Mouse (Mus musculus) right cerebral cortex, postnatal 25 days (tissue): ENCODE data around the gene Sema4c.

Experiments
- DNase-seq: peaks from one replicate; pipeline ENCODE4 v3.0.0; 2022

Gene Sema4c

DNA sequence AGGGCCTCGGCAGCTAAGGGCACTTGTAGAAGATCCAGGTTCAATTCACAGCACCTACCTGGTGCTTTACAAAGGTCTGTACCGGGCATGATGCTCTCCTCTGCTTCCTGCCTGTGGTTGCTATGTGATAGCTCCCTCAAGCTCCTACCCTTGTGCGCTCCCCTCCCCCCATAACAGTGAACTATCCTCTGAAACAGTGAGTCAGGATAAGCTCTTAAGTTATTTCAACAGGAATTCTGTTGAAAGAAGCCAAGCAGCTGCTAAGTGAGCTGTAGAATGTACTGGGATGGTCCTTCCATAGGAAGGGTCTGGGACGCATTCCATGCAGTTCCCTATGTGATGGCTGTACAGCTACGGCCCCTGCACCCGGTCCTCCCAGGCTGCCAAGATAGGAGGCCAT is 24.6 kb downstream of the Sema4c start:
- no peak for DNase-seq

DNA sequence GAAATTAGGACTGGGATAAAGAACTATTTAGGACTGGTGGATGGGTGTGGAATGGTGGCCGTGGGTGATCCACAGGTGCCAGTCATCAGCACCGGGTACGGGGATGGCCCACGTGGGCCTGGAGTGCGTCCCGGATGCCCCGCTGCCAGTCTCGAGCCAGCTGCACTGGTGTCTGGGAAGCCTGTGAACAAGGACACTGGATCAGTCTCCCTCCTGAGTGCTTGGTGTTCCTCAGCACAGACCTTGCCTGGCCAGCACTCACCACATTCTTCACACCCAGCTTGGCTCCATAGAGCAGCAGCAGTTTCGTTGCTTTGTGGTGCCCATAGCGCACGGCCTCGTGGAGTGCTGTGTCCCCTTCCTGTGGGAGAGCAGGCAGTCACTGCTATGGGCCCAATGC is 26.7 kb downstream of the Sema4c start:
- DNase-seq = no peak

DNA sequence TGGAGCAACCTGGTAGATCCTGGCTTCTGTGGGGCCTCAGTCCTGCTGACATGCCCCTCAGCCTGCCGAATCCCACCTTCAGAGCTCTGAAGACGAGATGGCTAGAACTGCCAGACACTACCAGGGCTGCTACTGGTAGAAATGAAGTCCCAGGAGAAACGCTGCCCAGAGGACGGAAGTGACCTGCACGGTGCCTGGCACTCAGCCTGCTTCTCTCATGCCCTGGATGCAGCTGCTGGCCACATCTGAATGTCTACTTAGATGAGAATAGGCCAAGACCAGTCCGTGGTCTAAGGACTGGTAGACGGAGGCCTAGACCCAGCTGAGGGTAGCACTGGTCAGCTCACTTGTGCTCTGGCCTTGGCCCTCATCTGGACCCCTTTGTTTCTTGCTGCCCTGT is 27.2 kb downstream of the Sema4c start:
- DNase-seq = no peak

- no peak for DNase-seq
Measured at GRCm38 (mm10) chr1:36530485-36530884, 27.7 kb downstream of the Sema4c start.

DNA sequence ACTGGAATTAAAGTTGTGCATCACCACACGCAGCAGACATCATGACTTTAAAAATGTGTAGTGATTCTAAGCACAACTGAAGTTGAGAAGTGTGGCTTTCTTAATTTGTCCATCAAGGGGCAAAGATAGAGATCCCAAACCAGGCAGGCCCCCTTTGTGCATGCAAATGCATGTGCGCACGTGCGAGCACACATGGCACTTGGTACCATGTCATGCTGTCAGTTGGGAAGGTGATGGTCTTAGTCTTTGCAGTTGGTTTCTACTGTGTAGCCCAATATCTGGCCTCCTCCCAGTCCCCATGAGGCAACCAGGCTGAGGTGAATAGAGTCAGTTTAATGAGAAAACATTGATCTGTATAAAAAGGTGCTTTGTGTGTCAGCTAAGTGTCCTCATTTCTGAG is 28.3 kb downstream of the Sema4c start:
- no peak for DNase-seq

GRCm38 (mm10) chr1:36529274-36529673 is 28.9 kb downstream of the Sema4c start:
- DNase-seq = no peak

GRCm38 (mm10) chr1:36528351-36528750 is 29.8 kb downstream of the Sema4c start:
- no peak for DNase-seq

DNA sequence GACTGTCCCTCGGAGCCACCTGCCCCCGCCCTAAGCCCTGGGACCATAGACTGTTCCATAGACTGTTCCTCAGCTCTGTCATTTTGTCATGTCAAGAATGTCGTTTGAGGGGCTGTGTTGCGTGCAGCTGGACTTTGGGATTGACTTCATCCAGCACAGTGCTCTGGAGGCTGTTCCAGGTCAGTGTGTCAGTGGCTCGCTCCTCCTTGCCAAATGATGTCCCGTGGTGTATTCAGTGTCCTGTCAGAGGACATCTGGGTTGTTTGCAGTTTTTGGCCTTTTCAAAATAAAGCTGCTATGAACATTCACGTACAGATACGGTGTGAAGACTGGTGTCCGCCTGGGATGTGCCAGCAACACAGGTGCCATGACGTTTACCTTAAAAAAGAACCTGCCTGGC is 31.2 kb downstream of the Sema4c start:
- no peak for DNase-seq

DNA sequence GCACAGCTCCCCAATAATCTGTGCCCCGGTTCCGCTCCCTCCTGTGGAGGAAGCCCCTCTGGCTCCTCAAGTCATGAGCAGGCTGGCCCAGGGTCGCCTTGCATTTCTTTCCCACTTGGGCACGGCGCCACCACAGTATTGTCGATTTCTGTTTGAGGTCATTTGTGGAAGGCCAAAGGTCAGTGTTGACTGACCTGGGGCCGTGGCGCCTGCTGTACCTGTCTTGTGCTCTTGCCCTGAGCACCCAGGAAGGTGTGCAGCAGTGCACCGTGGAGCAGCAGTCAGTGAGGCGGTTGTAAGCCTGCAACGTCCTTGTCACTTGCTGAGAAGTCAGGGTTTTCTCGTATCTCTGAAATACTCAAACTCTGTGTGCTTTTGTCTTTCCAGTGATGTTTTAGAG is 32.4 kb downstream of the Sema4c start:
- no peak for DNase-seq

DNA sequence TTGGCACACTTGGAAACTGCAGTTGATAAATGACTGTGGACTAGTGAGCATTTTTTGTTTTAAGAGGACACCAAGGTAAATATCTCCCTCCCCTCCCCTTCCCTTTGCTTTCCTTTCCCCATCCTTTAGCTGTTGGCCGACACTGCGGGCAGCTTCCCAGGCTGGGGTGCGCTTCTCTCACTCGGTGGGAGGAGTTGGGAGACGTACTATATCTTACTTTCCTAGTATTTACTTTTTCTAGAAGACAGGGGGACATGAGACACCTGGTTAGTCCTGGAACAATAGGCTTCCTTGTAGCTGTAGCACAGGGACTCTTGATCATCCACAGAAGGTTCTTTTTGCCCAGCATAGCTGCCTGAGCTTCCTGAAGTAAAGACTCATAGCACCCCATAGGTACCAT is 34.1 kb downstream of the Sema4c start:
- DNase-seq = no peak

DNA sequence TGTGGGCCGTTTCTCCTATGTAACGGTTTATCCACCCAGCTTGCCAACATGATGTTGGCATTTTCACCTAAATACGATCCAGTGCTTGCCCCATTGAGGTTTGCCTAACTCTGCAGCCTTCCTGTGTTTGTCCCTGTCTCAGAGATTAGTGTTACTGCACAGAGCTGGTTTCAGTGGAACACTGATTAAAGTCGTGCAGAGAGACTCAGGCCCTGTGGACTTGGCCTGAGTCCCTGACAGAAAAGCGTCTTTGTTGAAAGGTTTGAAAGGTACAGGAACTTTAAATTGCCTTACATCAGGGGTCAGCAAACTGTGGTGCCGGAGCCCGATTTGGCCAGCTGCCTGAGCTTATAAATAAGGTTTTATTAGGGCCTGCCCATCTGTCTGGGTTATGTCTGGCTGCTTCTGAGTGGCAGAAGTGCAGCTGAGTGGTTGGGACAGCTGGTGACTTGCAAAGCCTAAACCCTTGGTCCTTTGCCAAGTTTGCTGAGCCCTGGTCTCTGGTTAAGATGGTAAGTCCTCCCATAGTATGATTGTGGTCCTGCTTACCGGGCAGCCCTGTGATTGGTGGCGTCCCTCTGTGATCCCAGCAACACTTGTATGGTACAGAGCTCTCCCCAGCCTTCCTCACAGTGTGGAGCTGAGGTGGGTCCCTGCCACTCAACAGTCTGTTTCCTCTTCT is 34.7 kb downstream of the Sema4c start:
- DNase-seq = no peak

DNA sequence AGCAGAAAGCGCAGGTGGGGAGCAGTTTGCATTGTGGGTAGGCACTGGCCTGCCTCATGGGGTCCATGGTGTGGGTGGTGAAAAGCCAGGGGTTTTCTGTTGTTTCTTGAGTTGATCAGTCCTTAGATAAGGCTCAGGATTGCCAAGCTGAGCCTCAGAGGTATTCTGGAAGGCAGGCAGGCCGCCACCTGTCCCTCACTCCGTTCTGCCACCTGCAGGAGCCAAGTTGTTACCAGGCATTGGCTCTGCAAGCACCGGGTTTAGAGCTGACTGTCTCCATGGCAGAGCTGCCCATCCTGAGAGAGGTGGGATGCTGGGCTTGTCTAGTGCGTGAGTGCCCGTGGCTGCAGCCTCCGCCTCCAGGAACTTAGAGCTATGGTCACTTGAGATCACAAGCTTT is 35.9 kb downstream of the Sema4c start:
- no peak for DNase-seq

DNA sequence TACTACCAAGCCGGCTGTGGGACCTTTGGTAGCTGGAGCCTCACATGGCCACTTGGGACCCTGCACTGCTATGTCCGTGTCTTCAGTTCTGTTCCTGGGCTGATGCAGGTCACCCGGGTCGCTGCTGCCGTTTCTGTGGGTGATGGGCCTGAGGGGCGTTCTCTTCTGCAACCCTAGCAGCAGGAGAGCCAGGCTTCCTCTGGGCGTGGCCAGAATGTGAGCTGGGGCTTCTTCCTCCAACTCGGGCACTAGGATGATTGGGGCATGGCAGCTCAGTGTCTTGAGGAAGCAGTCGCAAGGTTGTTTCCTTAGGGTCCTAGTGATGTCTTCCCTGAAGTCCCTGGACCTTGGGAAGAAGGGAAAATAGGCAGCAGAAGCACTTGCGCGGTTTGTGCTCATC is 38.5 kb downstream of the Sema4c start:
- no peak for DNase-seq

GRCm38 (mm10) chr1:36518259-36518658 is 39.9 kb downstream of the Sema4c start:
- no peak for DNase-seq

GRCm38 (mm10) chr1:36513718-36514117 is 44.4 kb downstream of the Sema4c start:
- no peak for DNase-seq

DNA sequence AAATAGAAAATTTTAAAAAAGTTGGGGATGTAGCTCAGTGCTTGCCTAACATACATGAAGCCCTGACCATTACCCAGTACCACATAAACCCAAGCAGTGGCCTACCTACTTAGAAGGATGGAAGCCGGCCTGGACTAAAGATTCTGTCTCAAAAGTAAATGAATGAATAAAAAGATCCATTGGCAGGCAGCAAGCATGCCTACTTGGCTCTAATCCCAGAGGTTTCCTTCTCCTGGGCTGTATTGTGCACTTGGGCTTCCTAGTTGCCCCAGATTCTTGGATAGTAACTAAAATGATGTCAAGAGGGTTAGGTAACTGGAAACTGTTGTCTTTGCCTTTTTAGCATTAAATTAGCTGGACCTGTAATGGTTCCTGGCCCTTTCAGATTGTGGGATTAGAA is 44.8 kb downstream of the Sema4c start:
- no peak for DNase-seq

- no peak for DNase-seq
Measured at GRCm38 (mm10) chr1:36512966-36513280, 45.2 kb downstream of the Sema4c start.

DNA sequence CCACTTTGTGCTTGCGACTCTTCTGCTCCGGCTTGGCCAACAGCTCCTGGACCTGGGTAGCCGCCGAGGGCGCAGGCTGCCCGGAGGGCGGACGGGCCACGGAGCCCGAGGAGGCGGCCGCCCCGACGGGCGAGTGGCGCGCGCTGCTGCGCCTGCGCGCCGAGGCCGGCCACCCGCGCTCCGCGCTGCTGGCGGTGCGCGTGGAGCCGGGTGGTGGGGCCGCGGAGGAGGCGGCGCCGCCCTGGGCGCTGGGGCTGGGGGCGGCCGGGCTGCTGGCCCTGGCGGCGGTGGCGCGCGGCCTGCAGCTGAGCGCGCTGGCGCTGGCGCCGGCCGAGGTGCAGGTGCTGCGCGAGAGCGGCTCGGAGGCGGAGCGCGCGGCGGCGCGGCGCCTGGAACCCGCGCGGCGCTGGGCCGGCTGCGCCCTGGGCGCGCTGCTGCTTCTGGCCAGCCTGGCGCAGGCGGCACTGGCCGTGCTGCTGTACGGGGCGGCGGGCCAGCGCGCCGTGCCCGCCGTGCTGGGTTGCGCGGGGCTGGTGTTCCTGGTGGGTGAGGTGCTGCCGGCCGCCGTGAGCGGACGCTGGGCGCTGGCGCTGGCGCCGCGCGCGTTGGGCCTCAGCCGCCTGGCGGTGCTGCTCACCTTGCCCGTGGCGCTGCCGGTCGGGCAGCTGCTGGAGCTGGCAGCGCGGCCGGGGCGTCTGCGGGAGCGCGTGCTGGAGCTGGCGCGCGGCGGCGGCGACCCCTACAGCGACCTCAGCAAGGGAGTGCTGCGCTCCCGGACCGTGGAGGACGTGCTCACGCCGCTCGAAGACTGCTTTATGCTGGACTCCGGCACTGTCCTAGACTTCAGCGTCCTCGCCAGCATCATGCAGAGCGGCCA is 45.8 kb downstream of the Sema4c start:
- DNase-seq = peak; percentile 79

DNA sequence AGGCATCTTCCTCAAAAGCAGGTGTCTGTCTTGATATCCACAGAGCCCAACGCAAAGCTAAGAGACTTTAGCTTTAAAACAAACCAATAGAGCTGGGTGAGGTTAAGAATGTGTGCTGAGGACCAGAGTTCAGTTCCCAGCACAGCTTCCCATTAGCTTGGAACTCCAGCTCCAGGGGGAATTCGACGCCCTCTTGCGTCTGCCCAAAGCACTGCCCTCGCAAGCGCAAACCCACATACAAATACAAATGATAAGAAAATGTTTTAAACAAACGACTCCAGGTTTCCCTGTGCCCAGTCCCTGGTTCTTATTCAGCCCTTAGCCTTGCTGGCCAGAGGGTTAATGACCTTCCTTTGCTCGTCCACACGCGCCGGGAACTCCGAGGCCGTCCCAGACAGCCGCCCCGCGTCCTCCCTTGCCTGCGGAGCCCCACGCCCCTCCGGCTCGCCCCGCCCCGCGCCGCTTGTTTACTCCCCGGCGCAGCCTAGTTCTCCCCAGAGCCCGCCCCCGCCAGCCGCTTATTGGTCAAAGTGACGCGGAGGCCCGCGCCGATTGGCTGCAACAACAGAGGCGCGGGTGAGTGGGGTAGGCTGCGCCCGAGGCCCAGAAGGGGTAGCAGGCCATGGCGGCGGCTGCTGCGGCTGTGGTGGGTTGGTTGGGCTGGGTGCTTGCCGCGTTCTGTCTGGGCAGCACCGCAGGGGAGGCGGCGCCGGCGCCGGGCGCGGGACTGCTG is 46.7 kb downstream of the Sema4c start, which contains the start of gene Cnnm3:
Gene Cnnm3, plus strand, starts transcription at position 579 of the 733 bp plus-strand sequence.
- peak; percentile 99 for DNase-seq

DNA sequence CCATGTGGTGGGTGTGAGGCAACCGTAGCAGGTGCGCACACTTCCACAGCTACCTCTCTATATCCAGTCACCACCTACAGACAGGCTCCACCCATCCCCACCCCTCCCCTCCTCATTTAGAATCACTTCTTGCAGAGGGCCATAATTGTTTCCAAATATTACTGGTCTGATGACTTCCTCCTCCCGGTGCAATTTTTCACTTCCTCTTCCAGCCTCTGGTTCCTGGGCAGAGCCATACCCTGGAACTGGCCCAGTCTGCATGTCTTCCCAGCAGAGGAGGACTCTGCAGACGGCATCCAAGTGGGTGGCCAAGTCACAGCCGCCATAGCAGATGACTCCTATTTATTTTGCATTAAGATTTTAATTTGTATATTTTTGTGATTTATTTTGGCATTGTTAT is 49.9 kb downstream of the Sema4c start:
- DNase-seq = no peak

DNA sequence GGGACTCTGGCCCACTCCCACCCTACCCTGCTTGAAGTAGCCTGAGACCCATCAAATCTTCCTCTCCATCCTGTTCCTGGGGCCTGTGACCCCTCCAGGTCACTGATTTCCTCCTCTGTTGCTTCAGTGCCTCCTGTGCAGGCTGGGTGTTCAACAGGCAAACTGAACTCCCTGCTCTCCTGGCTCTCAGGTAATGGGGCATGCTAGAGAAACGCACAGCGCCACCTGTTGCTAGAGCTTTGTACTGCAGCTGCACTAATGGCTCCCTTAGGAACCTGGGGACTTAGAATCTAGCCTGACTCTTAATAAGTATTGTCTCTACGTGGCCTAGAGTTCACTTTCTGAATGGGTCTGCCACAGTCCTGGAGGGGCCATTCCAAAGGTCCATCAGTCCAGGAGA is 56.9 kb downstream of the Sema4c start:
- DNase-seq = peak; percentile 57
